Mouse (Mus musculus) erythroblast, adult 5-6 weeks (primary cell): ENCODE data around the gene Zmiz2. TPM values are rescaled to one million over a fixed set of nuclear protein-coding genes. Genes with fewer than 3 reads are reported as not detected.
A peak's percentile ranks its signal among the peaks of the same experiment; 100 is the strongest.
"Not testable (repeated sequence)": the region's sequence is repeated elsewhere in the genome, so short reads cannot be mapped to it uniquely, and the experiment has no call there.

Experiments
- ATAC-seq: replicated peaks from 2 replicates; pipeline ENCODE4 v1.8.0; 2016; ENCODE audit warnings: moderate number of reproducible peaks, mild to moderate bottlenecking, moderate TSS enrichment, inconsistent platforms; ENCODE audit not compliant: poor library complexity, low FRiP score, severe bottlenecking
- total RNA-seq, 2 experiments: library from RNA; stranded (forward) in 1 of 2; stranded (reverse) in 1 of 2; fragments of 150-400 nt in 1 of 2; fragments of 200-764, 138-1000 nt in 1 of 2; gene quantifications; 2 replicates each; pipeline versions ENCODE4 v1.2.3 to v1.2.4; 2015 to 2017; ENCODE audit warnings: low replicate concordance in 2 of 2

The Zmiz2 gene
- 9.8 and 12.9 TPM in 2 replicates for total RNA-seq (2015; ENCODE audit: low replicate concordance)
- total RNA-seq (2017; ENCODE audit: low replicate concordance), result 1.5 and 3.1 TPM in 2 replicates

DNA sequence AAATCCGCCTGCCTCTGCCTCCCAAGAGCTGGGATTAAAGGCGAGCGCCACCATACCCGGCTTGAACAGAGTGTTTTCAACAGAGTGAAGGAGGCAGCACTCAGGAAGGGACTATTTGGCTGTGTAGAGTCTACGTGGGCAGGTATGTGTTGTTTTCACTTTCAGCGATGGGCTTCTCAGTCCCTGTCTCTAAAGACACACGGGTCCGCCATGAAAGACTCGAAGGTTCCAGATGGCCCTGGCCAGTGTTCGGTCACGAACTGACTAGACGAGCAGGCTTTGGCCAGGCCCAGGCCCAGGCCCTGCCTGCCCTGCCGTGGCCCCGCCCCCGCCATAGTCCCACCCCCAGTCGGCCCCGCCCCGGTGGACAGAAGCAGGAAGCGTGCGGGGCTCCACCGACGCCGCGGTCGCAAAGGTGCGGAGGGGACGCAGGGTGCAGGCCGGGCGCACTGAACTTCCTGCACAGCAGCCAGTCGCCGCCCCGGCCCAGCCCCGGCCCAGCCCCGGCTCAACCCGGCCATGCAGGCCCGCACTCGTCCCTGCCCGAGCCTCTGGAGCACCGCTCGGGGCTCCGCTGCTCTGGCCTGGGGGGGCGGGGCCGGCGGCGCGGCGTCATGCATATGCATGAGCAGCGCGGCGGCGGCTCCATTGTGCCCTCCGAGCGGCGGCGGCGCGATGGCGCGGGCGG is at the start of gene Zmiz2:
Gene Zmiz2 (plus strand): TSS at position 349 of the 688 bp plus-strand sequence.
- ATAC-seq, result peak; percentile 93

DNA sequence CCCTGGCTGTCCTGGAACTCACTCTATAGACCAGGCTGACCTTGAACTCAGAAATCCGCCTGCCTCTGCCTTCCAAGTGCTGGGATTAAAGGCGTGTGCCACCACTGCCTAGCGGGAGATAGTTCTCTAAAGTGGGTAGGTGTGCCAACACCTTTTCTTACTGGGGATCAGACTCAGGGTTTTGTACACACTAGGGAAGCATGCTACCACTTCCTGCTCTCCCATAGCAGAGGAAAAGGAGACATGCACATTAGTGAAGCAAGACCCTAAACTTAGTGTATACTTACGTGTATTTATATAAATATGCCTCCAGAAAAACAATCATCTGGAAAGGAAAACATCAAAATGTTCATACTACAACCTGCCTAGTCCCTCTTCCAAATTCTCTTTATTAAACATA is 42.9 kb upstream of the Zmiz2 start:
- no peak for ATAC-seq

DNA sequence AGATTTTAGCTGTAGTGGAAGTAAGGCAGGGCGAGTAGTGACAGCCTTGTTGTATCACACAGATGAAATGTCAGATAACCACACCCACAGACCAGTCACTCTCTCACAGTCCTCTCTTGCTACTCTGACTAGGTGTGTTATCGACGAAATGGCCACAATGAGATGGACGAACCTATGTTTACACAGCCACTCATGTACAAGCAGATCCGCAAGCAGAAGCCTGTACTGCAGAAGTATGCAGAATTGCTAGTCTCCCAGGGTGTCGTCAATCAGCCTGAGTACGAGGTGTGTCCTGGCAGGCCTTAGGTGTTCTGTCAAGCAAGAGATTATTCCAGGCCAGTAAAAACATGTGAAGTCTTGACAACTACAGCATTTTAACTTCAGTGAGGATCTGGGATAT is 41.9 kb upstream of the Zmiz2 start:
- no peak for ATAC-seq

DNA sequence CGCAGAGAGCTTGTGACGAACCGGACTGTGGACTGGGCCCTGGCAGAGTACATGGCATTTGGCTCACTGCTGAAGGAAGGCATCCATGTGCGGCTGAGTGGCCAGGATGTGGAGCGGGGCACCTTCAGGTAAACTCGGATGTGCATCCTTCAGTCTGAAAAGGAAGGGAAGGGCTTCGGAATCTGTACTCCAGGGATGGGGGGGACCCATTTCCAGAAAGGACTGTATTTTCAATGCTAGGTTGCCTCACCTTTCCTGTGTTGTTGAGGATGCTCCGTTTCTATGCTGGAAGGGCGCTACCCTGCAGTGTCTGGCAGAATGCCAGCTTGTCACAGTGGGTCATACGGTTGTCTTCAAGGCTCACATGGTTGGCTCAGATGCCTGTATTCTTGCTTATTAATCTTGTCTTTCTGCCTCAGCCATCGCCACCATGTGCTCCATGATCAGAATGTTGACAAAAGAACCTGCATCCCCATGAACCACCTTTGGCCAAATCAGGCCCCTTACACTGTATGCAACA is 40.1 kb upstream of the Zmiz2 start:
- ATAC-seq, result no peak

DNA sequence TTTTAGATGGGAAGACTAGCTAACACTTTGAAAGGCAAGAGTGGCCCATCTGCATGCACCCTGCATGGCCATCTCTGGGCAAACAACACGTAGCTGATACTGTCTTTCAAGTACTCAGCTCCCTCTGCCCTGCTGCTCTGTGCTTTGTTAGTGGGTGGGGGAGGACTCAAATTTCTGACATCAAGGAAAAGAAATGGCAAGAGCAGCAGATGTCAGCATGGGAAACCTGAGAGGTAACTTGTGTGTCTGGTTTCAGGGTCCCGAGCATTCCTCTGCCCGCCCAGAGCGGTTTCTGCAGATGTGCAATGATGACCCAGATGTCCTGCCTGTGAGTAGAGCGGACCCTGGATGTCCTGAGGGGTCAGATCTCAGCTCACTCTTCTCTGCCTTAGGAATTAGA is 39.3 kb upstream of the Zmiz2 start:
- ATAC-seq, result no peak

DNA sequence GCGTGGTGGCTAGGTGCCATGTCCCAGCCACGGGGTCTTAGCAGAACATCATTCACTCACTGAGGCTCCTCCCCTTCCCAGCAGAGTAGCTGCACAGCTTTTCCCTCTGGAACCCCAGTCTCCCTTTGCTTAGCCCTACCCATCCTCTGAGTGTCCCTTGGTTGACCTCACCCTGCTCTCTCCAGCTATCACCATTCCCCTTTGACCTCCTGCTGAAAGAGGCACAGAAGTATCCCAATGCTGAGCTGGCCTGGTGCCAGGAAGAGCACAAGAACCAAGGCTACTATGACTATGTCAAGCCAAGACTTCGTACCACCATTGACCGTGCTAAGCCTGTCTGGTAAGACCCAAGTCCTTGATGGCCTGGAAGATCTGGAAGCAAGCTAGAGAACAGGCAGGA is 33.8 kb upstream of the Zmiz2 start:
- no peak for ATAC-seq

DNA sequence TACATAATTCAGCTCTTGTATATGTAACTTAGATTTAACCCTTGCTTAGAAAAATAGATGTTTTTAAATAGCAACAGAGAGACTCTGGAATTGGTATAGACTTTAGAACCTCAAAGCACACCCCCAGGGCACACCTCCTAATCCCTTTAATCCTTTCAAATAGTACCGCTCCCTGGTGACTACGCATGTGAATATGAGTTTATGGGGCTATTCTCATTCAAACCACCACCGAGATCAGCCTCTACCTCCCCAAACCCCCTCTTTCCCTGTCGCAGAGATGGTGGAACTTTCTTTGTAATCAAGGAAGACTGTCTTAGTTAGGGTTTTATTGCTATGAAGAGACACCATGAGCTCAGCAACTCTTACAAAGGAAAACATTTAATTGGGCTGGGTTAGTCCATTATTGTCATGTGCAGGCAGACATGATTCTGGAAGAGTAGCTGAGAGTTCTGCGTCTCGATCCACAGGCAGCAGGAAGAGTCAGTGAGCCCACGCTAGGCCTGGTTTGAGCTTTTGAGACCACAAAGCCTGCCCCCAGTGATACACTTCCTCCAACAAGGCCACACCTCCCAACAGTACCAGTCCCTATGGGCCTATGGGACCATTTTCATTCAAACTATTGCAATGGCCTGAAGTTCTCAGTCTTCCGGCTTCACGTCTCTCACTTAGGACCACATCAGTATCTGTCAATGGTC is 24.1 kb upstream of the Zmiz2 start:
- ATAC-seq, result no peak

DNA sequence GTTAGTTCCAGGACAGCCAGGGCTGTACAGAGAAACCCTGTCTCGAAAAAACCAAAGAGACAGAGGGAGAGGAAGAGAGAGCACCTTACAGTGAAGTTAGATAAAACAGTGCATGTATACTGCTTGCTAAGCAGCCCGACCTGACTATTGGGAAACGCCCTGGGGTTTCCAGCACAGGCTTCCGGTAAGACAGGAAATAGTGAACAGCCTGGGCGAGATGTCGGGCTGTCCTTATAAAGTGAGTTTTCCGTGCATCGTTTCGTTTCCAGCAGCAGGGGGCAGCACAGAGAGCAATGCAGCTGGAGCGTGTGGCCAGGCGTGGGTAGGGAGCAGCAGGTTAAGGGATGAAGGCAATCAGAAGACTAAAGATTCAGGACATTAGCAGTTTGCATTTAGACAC is 23.0 kb upstream of the Zmiz2 start:
- ATAC-seq, result peak; percentile 93

DNA sequence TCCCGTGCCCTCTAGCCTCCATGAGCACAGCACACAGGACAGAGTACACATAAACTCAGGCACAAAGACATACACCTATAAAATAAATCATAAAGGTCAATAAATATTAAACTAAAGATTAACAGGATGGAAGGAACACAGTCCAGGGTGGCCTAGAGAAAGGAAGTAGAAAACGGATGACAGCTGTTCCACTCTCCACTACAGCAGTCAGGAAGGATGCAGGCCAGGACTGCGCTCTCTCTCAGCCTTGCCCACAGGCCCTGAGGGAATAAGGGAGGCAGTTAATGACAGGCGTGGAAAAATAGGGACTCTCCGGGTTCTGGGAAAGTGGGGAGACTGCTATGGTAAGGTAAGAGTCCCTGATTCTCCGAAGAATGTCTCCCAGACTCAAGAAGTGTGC is 22.4 kb upstream of the Zmiz2 start:
- ATAC-seq, result no peak

DNA sequence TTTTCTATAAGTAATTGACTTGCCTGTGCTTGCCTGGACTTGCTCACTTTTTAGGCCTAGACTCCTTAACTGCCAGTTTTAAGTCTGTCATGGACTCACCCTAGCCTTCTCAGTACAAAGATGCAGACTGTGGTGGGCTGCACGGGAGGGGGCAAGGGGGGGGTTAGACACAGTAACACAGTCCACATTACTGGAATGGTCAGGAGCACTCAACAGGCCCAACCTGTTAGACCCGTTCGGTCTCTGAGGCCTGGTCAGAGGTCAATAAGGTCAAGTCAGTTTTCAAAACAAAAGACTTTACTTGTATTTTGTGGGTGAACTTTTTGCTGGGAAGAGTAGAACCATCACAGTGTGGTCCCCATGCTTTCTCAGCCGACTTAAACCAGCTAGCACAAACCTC is 21.7 kb upstream of the Zmiz2 start:
- ATAC-seq, result no peak

DNA sequence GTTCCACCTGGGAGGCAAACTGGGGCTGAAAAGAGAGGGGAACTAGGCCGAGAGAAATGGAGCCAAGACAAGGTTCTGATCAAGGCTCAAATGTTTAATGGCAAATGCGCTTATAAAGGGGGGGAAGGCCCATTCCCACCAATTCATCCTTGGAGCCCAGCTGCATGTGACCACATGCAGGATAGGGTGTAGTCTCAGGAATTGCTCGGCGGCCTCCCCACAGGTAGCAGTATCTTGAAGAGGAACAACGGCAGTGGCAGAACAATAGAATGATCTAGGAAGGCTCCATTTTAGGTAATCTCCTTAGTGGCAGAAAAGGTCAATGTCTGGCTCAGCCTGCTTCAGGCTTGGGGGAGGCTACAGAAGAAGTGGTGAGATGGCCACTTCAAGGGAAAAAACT is 20.9 kb upstream of the Zmiz2 start:
- ATAC-seq, result not testable (repeated sequence)

DNA sequence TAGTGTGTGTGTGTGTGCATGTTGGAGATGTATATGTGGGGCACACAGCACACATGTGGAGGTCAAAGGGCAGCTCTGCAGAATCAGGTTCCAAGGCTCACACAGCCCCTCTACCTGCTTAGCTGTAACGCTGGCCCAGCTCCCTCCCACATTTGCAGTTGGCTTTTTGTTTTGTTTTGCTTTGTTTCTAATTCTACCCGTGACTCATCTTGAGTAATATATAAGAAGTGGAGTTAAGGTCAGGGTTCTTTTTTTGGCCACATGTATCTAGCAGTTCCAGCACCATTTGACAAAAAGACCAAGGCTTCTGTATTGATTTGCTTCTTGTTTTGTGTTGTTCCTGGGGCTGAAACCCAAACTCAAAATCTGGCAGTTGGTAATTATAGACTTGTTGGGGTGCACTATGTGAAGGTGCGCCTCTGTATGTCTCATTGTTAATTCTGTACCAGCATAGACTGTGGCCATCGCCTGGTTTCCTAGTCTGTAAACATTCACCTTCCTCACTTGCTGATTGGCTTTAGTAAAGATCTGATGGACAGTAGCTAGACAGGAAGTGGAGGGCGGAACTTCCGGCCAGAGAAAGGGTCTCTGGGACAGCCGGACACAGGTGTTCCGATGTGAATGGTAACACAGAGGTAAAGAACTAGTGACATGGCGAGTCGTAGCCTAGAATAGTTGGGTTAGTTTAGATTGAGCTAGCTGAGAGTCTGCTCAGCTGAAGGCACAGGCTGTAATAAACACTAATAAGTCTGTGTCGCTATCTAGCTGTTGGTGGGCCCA is 17.3 kb upstream of the Zmiz2 start:
- ATAC-seq, result no peak

DNA sequence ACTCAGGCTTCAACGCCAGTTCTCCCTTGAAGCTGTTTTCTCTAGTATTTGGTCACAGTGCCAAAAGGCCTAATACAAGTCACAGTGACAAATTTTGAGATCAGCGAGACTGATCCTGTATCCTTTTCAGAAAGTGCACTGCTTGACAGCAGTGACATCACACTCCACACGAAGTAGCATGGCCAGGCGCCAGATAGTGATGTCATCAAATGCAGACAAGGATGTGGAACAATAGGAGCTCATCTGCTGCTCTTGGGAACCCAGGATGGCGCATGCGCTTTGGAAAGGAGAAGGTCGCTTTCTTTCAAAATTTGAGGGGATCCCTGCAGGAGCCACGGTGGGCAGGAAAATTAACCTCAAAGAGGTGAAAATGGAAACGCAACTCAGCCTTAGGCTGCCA is 16.1 kb upstream of the Zmiz2 start:
- no peak for ATAC-seq

DNA sequence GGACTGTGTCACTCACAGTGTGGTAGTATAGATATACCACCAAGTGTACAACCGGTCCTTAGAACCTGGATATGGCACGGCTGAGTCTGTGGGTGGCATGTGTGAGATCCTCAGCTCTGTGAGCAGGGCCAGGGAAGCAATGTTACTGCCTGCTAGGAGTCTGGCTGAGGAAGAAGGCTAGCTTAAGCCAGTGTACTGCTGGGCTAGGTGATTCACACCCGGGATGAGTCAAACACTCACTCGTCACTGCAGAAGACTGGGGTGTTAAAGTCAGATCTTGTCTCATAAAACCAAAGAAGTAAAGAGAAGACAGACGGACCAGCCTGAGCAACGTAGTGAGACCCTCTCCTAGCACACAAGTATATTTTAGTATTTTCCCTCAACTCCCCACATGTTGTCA is 8.0 kb upstream of the Zmiz2 start:
- ATAC-seq, result no peak

DNA sequence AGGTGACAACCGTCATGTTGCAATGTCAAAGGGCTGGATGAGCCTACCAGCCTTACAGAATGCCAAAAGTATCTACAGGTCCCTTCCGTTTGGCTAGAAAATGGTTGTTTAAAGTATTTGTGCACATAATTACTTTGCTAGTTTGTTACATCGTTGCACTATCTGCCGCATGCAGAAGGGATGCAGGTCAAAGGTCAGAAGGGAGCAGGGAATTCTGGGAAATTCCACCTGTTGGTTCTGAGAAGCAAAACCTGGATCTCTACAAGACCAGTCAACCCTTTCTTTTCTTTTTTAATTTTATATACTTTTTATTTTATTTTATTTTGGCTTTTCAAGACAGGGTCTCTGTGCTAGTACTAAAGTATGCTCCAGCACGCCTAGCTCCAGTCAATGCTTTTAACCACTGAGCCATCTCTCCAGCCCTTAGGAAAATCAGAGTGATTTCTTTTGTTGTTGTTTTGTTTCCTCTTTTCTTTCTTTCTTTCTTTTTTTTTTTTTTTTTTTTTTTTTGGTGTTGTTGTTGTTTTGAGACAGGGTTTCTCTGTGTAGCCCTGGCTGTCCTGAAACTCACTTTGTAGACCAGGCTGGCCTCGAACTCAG is 648 bp upstream of the Zmiz2 start:
- no peak for ATAC-seq

DNA sequence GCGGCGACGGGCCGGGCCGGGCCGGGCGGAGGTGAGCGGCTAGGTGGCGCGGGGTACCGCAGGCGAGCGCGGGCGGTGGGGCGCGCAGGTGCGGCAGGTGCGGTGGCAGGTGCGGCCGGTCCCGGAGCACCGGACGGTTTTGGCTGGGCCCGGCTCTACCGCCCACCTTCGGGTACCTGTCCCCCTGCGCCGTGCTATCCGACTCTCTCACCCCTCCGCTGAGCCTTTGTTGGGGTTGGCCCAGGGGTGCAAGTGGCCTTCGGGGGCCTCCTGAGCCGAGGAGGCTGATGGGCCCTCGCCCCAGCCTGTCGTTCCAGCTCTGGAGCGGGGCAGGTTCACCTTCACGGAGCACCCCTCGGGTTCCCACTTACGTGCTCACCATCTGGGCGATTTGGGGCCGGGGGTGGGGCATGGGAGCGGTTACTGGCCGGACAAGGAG is 628 bp downstream of the Zmiz2 start:
- 0 out of 2 replicates have a peak, but pooled peaks have one; percentile 28 for ATAC-seq

DNA sequence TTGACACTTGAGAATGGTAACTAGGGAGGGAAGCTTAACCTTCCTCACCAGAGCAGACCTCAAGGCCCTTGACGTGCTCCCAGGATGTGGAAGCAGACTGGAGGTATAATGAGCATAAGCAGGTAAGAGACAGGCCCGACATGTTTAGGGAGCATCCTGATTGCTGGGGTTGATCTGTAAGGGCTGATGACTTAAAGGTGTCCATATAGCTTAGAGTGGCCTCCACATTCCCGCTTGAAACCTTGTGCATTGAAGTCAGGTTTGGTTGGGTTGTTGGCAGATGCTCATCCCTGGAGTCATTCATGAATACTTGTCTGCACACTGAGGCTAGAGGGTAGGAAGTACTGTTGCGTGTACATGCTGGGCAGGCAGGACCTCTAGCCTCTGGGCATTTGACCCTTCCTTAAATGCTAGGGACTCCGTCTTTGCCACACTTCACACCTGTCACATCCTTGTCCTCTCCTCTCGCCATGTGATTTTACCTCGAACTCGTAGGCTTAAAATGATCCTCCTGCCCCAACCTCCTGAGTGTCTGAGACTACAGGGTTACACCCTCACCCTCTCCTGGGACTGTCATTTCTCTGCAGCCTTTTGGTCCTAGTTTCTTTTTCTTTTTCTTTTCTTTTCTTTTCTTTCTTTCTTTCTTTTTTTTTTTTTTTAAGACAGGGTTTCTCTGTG is 1.6 kb downstream of the Zmiz2 start:
- ATAC-seq, result no peak

DNA sequence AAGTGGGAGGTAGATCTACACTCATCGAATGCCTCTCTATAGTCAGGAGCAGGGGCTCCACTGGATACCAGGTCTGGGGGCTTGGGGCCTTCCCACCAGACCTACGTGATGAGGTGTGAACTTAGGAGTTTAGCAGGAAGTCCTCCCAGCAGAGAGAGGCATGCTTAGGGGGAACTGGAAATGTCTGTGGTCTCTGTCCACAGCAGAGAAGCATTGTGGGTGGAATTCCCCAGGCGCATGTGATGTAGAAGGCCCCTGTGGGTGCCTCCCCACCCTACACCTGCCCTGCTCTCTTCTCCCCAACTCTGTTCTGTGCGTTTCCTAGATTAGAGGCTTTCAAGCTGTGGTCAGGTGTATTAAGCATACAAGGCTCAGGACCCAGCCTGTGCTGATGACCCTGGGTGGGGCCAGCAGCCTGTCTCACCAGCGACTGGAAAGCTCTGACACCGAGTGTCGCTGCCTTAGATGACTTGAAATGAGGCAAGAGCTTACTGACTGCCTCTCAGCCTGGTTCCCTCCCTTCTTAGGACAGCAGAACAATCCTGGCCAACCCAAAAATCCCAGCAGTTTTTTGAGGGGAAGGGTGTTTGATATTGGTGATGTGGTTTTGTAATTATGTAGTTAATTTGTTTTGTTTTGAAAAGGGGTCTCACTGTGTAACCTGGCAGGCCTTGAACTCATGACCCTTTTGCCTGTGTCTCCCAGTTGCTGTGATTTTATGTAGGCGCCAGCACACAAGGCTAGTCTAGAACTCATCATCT is 2.8 kb downstream of the Zmiz2 start:
- ATAC-seq, result no peak

DNA sequence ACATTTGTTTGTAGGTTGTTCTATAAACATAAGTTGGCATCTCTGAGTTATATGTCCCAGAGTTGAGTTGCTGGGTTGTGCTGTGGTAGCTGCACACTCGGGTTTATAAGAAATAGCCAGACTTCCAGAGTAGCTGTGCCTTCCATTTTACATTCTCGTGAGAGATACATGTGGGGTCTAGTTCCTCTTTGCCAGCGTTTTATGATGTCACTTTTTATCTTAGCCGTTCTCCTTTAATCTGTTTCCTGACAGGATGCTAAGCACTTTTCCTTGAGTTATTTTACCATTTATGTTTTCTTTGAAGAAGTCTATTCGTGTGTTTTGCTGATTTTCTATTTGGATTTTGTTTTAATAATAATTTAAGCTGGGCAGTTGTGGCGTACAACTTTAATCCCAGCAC is 4.0 kb downstream of the Zmiz2 start:
- no peak for ATAC-seq
